Mouse (Mus musculus) ES-Bruce4 (cell line): ENCODE results near the gene Ankrd2. TPM values are rescaled to one million over a fixed set of nuclear protein-coding genes. Genes with fewer than 3 reads are reported as not detected.

Experiments
- H3K27ac ChIP-seq: 2 replicates; pipeline ENCODE4 v1.5.1; 2012; ENCODE audit warnings: low read length, inconsistent platforms; ENCODE audit not compliant: insufficient read depth
- H3K27me3 ChIP-seq: 2 replicates; pipeline ENCODE4 v1.6.1; 2012; ENCODE audit warnings: mild to moderate bottlenecking, low read length, inconsistent platforms; ENCODE audit not compliant: control insufficient read depth, poor library complexity, insufficient read depth, severe bottlenecking
- H3K36me3 ChIP-seq: 2 replicates; pipeline ENCODE4 v1.6.1; 2012; ENCODE audit warnings: inconsistent platforms, mild to moderate bottlenecking, low read length, moderate library complexity; ENCODE audit not compliant: control insufficient read depth, poor library complexity, insufficient read depth, severe bottlenecking
- H3K4me1 ChIP-seq: one replicate; pipeline ENCODE4 v1.8.1; 2011; ENCODE audit warnings: low read length; ENCODE audit not compliant: control insufficient read depth, insufficient read depth
- H3K4me3 ChIP-seq: 2 replicates; pipeline ENCODE4 v1.5.1; 2011; ENCODE audit warnings: low read depth, mild to moderate bottlenecking, low read length
- H3K9ac ChIP-seq: 2 replicates; pipeline ENCODE4 v1.6.1; 2012; ENCODE audit warnings: low read depth, mild to moderate bottlenecking, inconsistent platforms; ENCODE audit not compliant: poor library complexity, severe bottlenecking
- H3K9me3 ChIP-seq: replicated peaks from 2 replicates; pipeline ENCODE4 v1.6.1; 2012; ENCODE audit warnings: mild to moderate bottlenecking, low read length, inconsistent platforms; ENCODE audit not compliant: control insufficient read depth, poor library complexity, insufficient read depth, severe bottlenecking
- CTCF ChIP-seq: IDR thresholded peaks from one replicate; pipeline ENCODE4 v1.8.1; 2011; ENCODE audit warnings: low read depth, low read length
- EP300 ChIP-seq: IDR thresholded peaks from 2 replicates; pipeline ENCODE4 v1.6.1; 2011; ENCODE audit warnings: low read depth, low read length; ENCODE audit not compliant: insufficient read depth
- POLR2A ChIP-seq: IDR thresholded peaks from one replicate; pipeline ENCODE4 v1.8.1; 2011; ENCODE audit warnings: low read length; ENCODE audit not compliant: insufficient read depth
- polyA plus RNA-seq: library from polyadenylated mRNA; stranded (reverse); fragments of >200 nt; gene quantifications from 2 replicates; pipeline ENCODE4 v1.2.4, GENCODE M21; 2011; ENCODE audit warnings: low read depth; ENCODE audit not compliant: missing spikeins, insufficient read depth, insufficient read length

Gene Ankrd2
- polyA plus RNA-seq, 1 experiment: not detected

GRCm38 (mm10) chr19:41994023-41994422 lies 41.8 kb upstream of the Ankrd2 start:
- H3K9me3 ChIP-seq: no peaks in the 10 kb centered on the region
- H3K36me3 ChIP-seq: no peaks in the 10 kb centered on the region
- H3K9ac ChIP-seq: no peak overlapping the region
- no peak overlapping the region for H3K27ac ChIP-seq
- peaks cover 10% of the 10 kb centered on the region for H3K4me1 ChIP-seq
- no peak overlapping the region for H3K4me3 ChIP-seq
- TF ChIP-seq CTCF: no peak
- TF ChIP-seq POLR2A: no peak
- TF ChIP-seq EP300: no peak
- H3K27me3 ChIP-seq: no peaks in the 10 kb centered on the region

GRCm38 (mm10) chr19:41995483-41995882 lies 40.3 kb upstream of the Ankrd2 start:
- no peaks in the 10 kb centered on the region for H3K9me3 ChIP-seq
- TF ChIP-seq CTCF: no peak
- no peak for TF ChIP-seq POLR2A
- TF ChIP-seq EP300: peak; percentile 67; the same call in 1 of the 2 replicates
- no peaks in the 10 kb centered on the region for H3K36me3 ChIP-seq
- no peaks in the 10 kb centered on the region for H3K27me3 ChIP-seq
- no peak overlapping the region for H3K4me3 ChIP-seq
- peak overlapping the region; percentile 89 for H3K27ac ChIP-seq
- H3K9ac ChIP-seq: no peak overlapping the region
- peaks cover 14% of the 10 kb centered on the region for H3K4me1 ChIP-seq

GRCm38 (mm10) chr19:41997090-41997489 lies 38.7 kb upstream of the Ankrd2 start:
- TF ChIP-seq EP300 (peak; percentile 50; the same call in 1 of the 2 replicates), POLR2A (no peak), CTCF (no peak)
- no peaks in the 10 kb centered on the region for H3K36me3 ChIP-seq
- no peak overlapping the region; the same call in 1 of the 2 replicates for H3K27ac ChIP-seq
- peaks cover 14% of the 10 kb centered on the region for H3K4me1 ChIP-seq
- no peaks in the 10 kb centered on the region for H3K9me3 ChIP-seq
- H3K27me3 ChIP-seq: no peaks in the 10 kb centered on the region
- no peak overlapping the region for H3K9ac ChIP-seq
- no peak overlapping the region for H3K4me3 ChIP-seq

GRCm38 (mm10) chr19:41998770-41999548 lies 36.8 kb upstream of the Ankrd2 start:
- TF ChIP-seq CTCF: no peak
- no peak for TF ChIP-seq EP300
- no peak for TF ChIP-seq POLR2A
- no peak overlapping the region for H3K27ac ChIP-seq
- no peaks in the 10 kb centered on the region for H3K27me3 ChIP-seq
- H3K4me1 ChIP-seq: peaks cover 14% of the 10 kb centered on the region
- no peaks in the 10 kb centered on the region for H3K9me3 ChIP-seq
- H3K36me3 ChIP-seq: no peaks in the 10 kb centered on the region
- no peak overlapping the region for H3K4me3 ChIP-seq
- H3K9ac ChIP-seq: no peak overlapping the region

GRCm38 (mm10) chr19:41999688-42000283 lies 36.0 kb upstream of the Ankrd2 start:
- Histone ChIP-seq H3K4me3 (no peak overlapping the region), H3K9me3 (no peaks in the 10 kb centered on the region), H3K27ac (no peak overlapping the region), H3K36me3 (no peaks in the 10 kb centered on the region), H3K9ac (no peak overlapping the region), H3K27me3 (no peaks in the 10 kb centered on the region), H3K4me1 (peaks cover 14% of the 10 kb centered on the region)
- TF ChIP-seq EP300: no peak
- TF ChIP-seq POLR2A: no peak
- TF ChIP-seq CTCF: no peak

GRCm38 (mm10) chr19:42000446-42000958 lies 35.3 kb upstream of the Ankrd2 start:
- no peak for TF ChIP-seq EP300
- TF ChIP-seq CTCF: no peak
- no peak for TF ChIP-seq POLR2A
- Histone ChIP-seq H3K36me3 (no peaks in the 10 kb centered on the region), H3K9ac (no peak overlapping the region), H3K27ac (no peak overlapping the region), H3K9me3 (no peaks in the 10 kb centered on the region), H3K4me1 (peaks cover 13% of the 10 kb centered on the region), H3K27me3 (no peaks in the 10 kb centered on the region), H3K4me3 (no peak overlapping the region)
